Mouse (Mus musculus): ENCODE measurements around the gene Iqck. TPM values are rescaled to one million over a fixed set of nuclear protein-coding genes. Genes with fewer than 3 reads are reported as not detected.

Gene Iqck
- polyA plus RNA-seq, 1 experiment: 0.84 TPM

DNA sequence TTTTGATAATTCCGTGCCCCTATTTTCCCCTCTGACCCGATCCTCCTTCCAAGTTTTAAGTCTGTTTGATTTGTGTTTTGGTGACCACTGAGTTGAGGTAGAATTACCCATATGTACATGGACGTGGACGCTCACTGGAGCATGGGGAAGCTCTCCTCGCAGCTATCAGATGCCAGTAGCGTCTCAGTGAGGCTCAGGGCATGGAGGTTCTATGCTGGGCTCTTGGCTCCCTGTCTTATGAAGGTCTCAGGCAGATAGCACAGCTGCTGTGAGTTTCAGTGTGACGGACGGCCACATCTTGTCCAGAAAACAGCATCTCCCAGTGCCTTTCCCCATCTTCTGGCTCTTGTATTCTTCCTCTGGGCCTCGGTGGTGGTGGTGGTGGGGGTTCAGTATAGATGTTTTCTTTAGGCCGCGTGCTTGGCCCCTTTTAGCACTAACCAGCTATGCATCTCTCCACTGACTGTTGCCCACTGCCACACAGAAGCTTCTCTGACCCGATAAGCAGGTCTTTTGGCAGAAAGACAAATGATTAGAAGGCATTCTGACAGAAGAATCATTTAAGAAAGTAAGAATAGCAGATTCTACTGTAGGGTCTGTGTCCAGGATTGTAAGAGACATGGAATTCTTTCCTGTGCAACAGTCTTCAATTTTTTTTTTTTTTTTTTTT is 33.5 kb upstream of the Iqck start:
- Histone ChIP-seq H3K4me3 (no peak overlapping the region), H3K36me3 (ENCODE audit: control insufficient read depth, insufficient read depth) (peaks cover 5% of the 10 kb centered on the region), H3K79me2 (ENCODE audit: control insufficient read depth, insufficient read depth) (no peaks in the 10 kb centered on the region), H3ac (ENCODE audit: control insufficient read depth, insufficient read length) (no peak overlapping the region), H3K27me3 (ENCODE audit: control insufficient read depth, insufficient read depth, insufficient read length) (no peaks in the 10 kb centered on the region), H3K4me2 (ENCODE audit: low read depth) (no peak overlapping the region)
- no peak for TF ChIP-seq TCF3 (IDR thresholded peaks at IDR 0.05; ENCODE audit: insufficient read length, low read depth)
- TF ChIP-seq POLR2A (IDR thresholded peaks at IDR 0.05; ENCODE audit: insufficient read length, low read depth): no peak
- no peak for TF ChIP-seq POLR2AphosphoS2 (IDR thresholded peaks at IDR 0.05; ENCODE audit: insufficient read length, low read depth)
- no peak for TF ChIP-seq E2F4 (IDR thresholded peaks at IDR 0.05; ENCODE audit: insufficient read depth)
- TF ChIP-seq MYOD1 (IDR thresholded peaks at IDR 0.05; ENCODE audit: control insufficient read depth in 1 of 3, insufficient read length in 2 of 3, low read depth in 2 of 3): no peak
- TF ChIP-seq SRF (IDR thresholded peaks at IDR 0.05; ENCODE audit: control insufficient read depth, insufficient read length, low read depth): no peak
- TF ChIP-seq CEBPB (IDR thresholded peaks at IDR 0.05; ENCODE audit: insufficient read depth, poor library complexity, severe bottlenecking): no peak
- TF ChIP-seq MAX (IDR thresholded peaks at IDR 0.05; ENCODE audit: low read depth): no peak
- no peak for TF ChIP-seq MYOG (IDR thresholded peaks at IDR 0.05; ENCODE audit: control insufficient read depth in 1 of 3, insufficient read depth in 1 of 3, insufficient read length in 2 of 3, low read depth in 2 of 3)
- TF ChIP-seq TCF12 (IDR thresholded peaks at IDR 0.05; ENCODE audit: insufficient read depth, poor library complexity, severe bottlenecking): no peak
- TF ChIP-seq USF1 (IDR thresholded peaks at IDR 0.05; ENCODE audit: low read depth): no peak
- no peak for TF ChIP-seq REST (IDR thresholded peaks at IDR 0.05; ENCODE audit: insufficient read depth, insufficient read length)

DNA sequence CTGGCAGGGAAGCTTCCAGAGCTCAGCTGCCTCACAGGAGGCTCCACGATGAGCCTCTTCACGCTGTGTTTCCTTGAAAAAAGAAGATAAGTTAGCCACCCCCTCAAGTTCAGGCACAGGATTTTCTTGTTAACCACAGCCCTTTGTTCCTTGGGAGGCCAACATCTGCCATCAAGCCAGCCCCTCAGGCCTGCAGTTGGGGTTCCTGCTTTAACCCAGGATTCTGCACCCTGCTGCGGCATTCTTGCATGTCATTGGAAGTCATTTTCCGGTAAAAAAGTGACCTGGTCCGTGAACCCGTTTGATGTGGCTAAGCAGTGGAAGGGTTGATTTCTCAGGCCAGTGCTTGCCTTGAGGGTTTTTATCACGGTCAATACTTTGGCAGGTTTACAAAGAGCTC is 31.1 kb upstream of the Iqck start:
- peaks cover 5% of the 10 kb centered on the region for H3K36me3 ChIP-seq (ENCODE audit: control insufficient read depth, insufficient read depth)
- no peak for TF ChIP-seq TCF3 (IDR thresholded peaks at IDR 0.05; ENCODE audit: insufficient read length, low read depth)
- no peak for TF ChIP-seq MAX (IDR thresholded peaks at IDR 0.05; ENCODE audit: low read depth)
- no peak for TF ChIP-seq MYOG (IDR thresholded peaks at IDR 0.05; ENCODE audit: control insufficient read depth in 1 of 3, insufficient read depth in 1 of 3, insufficient read length in 2 of 3, low read depth in 2 of 3)
- TF ChIP-seq POLR2A (IDR thresholded peaks at IDR 0.05; ENCODE audit: insufficient read length, low read depth): no peak
- TF ChIP-seq MYOD1 (IDR thresholded peaks at IDR 0.05; ENCODE audit: control insufficient read depth in 1 of 3, insufficient read length in 2 of 3, low read depth in 2 of 3): no peak
- TF ChIP-seq USF1 (IDR thresholded peaks at IDR 0.05; ENCODE audit: low read depth): no peak
- no peak for TF ChIP-seq CEBPB (IDR thresholded peaks at IDR 0.05; ENCODE audit: insufficient read depth, poor library complexity, severe bottlenecking)
- no peak for TF ChIP-seq TCF12 (IDR thresholded peaks at IDR 0.05; ENCODE audit: insufficient read depth, poor library complexity, severe bottlenecking)
- no peak for TF ChIP-seq POLR2AphosphoS2 (IDR thresholded peaks at IDR 0.05; ENCODE audit: insufficient read length, low read depth)
- TF ChIP-seq REST (IDR thresholded peaks at IDR 0.05; ENCODE audit: insufficient read depth, insufficient read length): no peak
- TF ChIP-seq E2F4 (IDR thresholded peaks at IDR 0.05; ENCODE audit: insufficient read depth): no peak
- no peaks in the 10 kb centered on the region for H3K79me2 ChIP-seq (ENCODE audit: control insufficient read depth, insufficient read depth)
- H3K4me3 ChIP-seq: no peak overlapping the region
- H3ac ChIP-seq (ENCODE audit: control insufficient read depth, insufficient read length): no peak overlapping the region
- no peaks in the 10 kb centered on the region for H3K27me3 ChIP-seq (ENCODE audit: control insufficient read depth, insufficient read depth, insufficient read length)
- no peak overlapping the region for H3K4me2 ChIP-seq (ENCODE audit: low read depth)

DNA sequence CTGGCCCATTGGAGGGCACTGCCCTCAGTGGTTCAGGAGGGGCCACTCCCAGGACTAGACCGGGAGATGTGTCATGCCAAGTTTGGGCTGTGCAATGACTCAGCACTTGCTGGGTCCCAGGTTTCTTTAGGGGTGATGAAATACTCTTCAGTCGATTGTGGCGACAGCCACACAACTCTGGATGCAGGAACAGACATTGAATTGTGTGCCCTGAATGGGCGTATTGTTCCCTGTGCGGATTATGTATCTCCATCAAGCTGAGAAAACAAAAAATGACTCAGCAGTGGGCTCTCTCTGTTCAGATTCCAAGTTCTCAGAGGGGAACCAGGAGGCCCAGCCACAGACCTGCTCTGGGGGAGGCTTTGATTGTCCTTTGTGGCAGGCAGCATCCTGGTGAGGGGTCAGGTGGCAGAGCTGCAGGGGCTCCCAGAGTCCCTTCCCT is 27.6 kb upstream of the Iqck start:
- Histone ChIP-seq H3ac (ENCODE audit: control insufficient read depth, insufficient read length) (no peak overlapping the region), H3K27me3 (ENCODE audit: control insufficient read depth, insufficient read depth, insufficient read length) (no peaks in the 10 kb centered on the region), H3K79me2 (ENCODE audit: control insufficient read depth, insufficient read depth) (no peaks in the 10 kb centered on the region), H3K4me2 (ENCODE audit: low read depth) (no peak overlapping the region), H3K4me3 (no peak overlapping the region), H3K36me3 (ENCODE audit: control insufficient read depth, insufficient read depth) (peaks cover 5% of the 10 kb centered on the region)
- TF ChIP-seq POLR2A (IDR thresholded peaks at IDR 0.05; ENCODE audit: insufficient read length, low read depth): no peak
- peak; percentile 68; the same call in 1 of the 2 replicates for TF ChIP-seq CEBPB (IDR thresholded peaks at IDR 0.05; ENCODE audit: insufficient read depth, poor library complexity, severe bottlenecking)

DNA sequence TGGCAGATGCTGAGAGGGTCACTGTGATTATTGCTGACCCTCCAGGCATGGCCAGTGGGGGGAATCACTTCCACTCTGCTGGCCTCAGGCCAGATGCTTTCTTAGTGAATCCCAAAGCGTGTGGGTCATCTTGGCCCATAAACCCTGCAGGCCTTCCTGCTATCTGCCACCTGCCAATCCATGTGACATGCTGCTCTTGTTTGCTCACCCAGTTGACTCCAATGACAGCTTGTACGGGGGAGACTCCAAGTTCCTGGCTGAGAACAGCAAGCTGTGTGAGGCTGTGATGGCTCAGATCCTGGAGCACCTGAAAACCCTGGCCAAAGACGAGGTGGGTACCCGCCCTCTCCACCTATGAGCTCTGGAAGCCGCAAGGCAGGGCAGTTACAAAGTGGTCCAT is 17.7 kb upstream of the Iqck start:
- Histone ChIP-seq H3K4me2 (ENCODE audit: low read depth) (no peak overlapping the region), H3K36me3 (ENCODE audit: control insufficient read depth, insufficient read depth) (peaks cover 15% of the 10 kb centered on the region), H3K79me2 (ENCODE audit: control insufficient read depth, insufficient read depth) (no peaks in the 10 kb centered on the region), H3K27me3 (ENCODE audit: control insufficient read depth, insufficient read depth, insufficient read length) (no peaks in the 10 kb centered on the region), H3K4me3 (no peak overlapping the region), H3ac (ENCODE audit: control insufficient read depth, insufficient read length) (no peak overlapping the region)
- TF ChIP-seq SRF (IDR thresholded peaks at IDR 0.05; ENCODE audit: control insufficient read depth, insufficient read length, low read depth) (no peak), CEBPB (IDR thresholded peaks at IDR 0.05; ENCODE audit: insufficient read depth, poor library complexity, severe bottlenecking) (no peak), MAX (IDR thresholded peaks at IDR 0.05; ENCODE audit: low read depth) (no peak), TCF3 (IDR thresholded peaks at IDR 0.05; ENCODE audit: insufficient read length, low read depth) (no peak), POLR2A (IDR thresholded peaks at IDR 0.05; ENCODE audit: insufficient read length, low read depth) (no peak), MYOG (IDR thresholded peaks at IDR 0.05; ENCODE audit: control insufficient read depth in 1 of 3, insufficient read depth in 1 of 3, insufficient read length in 2 of 3, low read depth in 2 of 3) (no peak)

DNA sequence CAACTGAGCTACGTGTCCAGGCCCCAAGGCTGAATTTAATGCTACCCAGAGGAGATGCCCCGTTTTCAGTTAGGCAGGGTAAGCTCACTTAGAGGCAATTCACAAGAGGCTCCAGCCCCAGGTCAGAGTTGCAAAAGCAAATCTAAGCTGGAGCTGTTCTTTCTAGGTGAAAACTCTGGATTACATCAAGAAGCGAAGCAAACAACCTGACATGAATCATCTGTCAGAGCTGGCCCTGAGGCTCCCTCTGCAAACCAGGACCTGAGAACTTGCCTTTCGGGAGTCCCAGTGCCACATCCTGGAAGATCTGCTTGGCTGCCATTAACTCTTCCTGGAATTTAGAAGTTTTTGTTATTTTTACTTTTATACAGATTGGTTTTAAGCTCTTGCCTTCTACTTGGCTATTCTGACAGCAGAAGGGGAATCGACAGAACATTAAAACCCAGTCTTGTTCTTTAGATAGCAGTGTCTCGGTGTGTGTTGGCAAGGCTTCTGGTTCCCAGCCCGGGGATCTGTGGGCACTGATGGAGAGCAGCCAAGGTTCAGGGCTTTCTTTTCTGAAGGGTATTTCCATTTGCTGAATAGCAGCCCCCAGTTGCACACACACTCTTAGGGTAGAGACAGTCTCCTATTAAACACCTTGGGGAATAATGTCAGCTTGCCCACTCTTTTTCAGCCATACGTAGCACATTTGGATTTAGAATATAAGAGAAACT is 14.4 kb upstream of the Iqck start:
- Histone ChIP-seq H3K27me3 (ENCODE audit: control insufficient read depth, insufficient read depth, insufficient read length) (no peaks in the 10 kb centered on the region), H3K79me2 (ENCODE audit: control insufficient read depth, insufficient read depth) (no peaks in the 10 kb centered on the region), H3K4me2 (ENCODE audit: low read depth) (no peak overlapping the region), H3ac (ENCODE audit: control insufficient read depth, insufficient read length) (no peak overlapping the region), H3K4me3 (no peak overlapping the region), H3K36me3 (ENCODE audit: control insufficient read depth, insufficient read depth) (peaks cover 18% of the 10 kb centered on the region)
- no peak for TF ChIP-seq REST (IDR thresholded peaks at IDR 0.05; ENCODE audit: insufficient read depth, insufficient read length)
- peak; percentile 26 for TF ChIP-seq POLR2AphosphoS2 (IDR thresholded peaks at IDR 0.05; ENCODE audit: insufficient read length, low read depth)

Data from myocyte (in vitro differentiated cells).